Mouse (Mus musculus): Measurements from ENCODE around the gene Cdkn2c.
"Not testable (repeated sequence)": the region's sequence is repeated elsewhere in the genome, so short reads cannot be mapped to it uniquely, and the experiment has no call there.

The Cdkn2c gene

GRCm38 (mm10) chr4:109666461-109667269 lies at the start of gene Cdkn2c:
Gene Cdkn2c, minus strand, starts transcription at chr4:109667189.
- peak; percentile 85 to 86 for DNase-seq (ENCODE audit: low spot score in 2 of 2)

GRCm38 (mm10) chr4:109705349-109705748 lies 38.4 kb upstream of the Cdkn2c start:
- DNase-seq (ENCODE audit: low spot score in 2 of 2) = no peak

GRCm38 (mm10) chr4:109703568-109703967 lies 36.6 kb upstream of the Cdkn2c start:
- no peak for DNase-seq (ENCODE audit: low spot score in 2 of 2)

DNA sequence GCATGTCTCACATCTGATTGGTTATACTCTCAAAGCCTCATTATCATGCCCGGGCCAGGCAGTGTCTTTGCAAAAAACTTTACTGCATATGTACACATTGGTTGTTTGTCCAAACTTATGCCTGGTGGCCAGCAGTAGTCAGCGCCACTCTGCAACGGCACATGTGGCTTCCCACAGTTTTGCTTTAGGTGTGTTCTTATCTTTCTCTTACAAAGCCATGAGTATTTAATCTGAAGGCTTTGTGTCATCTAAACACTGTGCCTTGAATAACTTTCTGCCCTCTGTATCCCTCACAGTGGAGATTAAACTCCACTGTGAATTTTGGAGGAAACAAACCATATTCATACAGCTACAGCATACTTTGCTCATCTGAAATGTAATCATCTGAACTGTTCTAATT lies 33.7 kb upstream of the Cdkn2c start:
- DNase-seq (ENCODE audit: low spot score in 2 of 2) = not testable (repeated sequence)

- DNase-seq (ENCODE audit: low spot score in 2 of 2) = no peak
Measured at GRCm38 (mm10) chr4:109692674-109693073, 25.7 kb upstream of the Cdkn2c start.

- no peak for DNase-seq (ENCODE audit: low spot score in 2 of 2)
Measured at GRCm38 (mm10) chr4:109683561-109683960, 16.6 kb upstream of the Cdkn2c start.

GRCm38 (mm10) chr4:109677221-109677620 lies 10.2 kb upstream of the Cdkn2c start:
- no peak for DNase-seq (ENCODE audit: low spot score in 2 of 2)

DNA sequence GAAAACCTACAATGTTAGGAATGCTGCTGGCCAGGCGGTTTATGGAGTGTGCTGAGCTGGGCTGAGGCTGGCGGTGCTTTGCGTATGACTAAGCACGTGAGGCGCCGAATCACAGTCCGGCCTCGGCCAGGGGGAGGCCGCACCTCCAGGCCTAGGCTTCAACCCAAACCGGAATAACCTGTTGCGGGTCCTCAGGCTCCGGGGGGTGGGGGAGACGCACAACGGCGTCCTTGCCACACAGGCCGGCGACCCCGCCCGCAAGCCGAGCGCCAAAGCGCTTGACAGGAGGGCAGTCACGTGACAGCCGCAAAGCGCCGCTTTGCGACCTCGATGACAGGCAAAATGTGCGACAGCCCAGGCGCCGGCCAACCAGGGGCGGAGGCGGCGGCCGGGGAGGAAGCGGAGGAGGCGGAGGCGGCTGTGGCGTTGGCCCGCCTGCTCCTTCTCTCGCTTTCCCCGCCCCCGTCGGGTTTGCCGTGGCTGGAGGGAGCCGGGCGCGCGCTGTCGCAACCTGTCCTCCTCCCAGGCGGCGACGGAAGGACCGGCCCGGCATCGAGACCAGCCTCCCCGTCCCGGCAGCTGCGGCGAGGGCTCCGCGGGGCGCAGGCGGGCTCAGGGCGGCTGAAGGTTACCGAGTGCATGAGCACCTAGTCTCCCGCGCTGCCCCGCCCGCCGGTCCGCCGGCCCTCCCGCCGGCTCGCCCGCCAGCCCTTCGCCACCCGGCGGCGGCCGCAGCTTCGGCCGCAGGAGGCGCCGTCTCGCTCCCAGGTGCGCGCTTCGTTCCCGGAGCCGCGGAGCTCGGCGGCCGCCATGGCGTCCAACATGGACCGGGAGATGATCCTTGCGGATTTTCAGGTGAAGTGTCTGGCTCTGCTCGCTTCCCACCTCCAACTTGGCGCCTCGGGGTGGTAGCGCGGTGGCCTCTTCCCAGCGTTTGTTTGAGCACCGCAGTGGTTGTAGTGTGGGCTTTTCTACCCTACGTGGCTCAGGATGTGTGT lies 9.5 kb upstream of the Cdkn2c start, which contains the start of gene Faf1:
TSS of gene Faf1 (plus strand) at position 371 of the 998 bp plus-strand sequence.
- DNase-seq (ENCODE audit: low spot score in 2 of 2) = peak; percentile 96 to 98

- DNase-seq (ENCODE audit: low spot score in 2 of 2) = no peak
Measured at GRCm38 (mm10) chr4:109674097-109674496, 7.1 kb upstream of the Cdkn2c start.

GRCm38 (mm10) chr4:109671941-109672340 lies 5.0 kb upstream of the Cdkn2c start:
- no peak for DNase-seq (ENCODE audit: low spot score in 2 of 2)

- no peak for DNase-seq (ENCODE audit: low spot score in 2 of 2)
Measured at GRCm38 (mm10) chr4:109670213-109670612, 3.2 kb upstream of the Cdkn2c start.

DNA sequence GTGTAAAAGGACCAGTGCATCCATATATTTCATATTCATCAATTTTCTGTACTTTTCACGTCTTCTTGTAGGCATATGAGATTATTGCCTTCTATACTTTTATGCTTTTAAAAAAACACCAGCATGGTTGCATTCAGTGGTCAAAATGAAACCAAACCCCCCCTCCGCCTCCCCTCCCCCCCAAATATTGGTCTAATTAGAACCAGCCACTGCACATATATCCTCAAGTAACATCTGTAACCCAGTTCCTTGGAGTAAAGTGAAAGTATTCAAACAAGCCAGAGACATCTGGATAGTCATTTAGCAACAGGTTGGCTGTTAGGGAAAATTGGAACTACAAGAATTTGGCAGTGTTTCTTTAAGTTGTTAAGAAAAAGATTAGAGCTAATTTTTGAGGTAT lies 529 bp upstream of the Cdkn2c start:
- DNase-seq (ENCODE audit: low spot score in 2 of 2) = no peak

- DNase-seq (ENCODE audit: low spot score in 2 of 2) = peak; percentile 46 to 56
Measured at GRCm38 (mm10) chr4:109665982-109666460, 968 bp downstream of the Cdkn2c start.

DNA sequence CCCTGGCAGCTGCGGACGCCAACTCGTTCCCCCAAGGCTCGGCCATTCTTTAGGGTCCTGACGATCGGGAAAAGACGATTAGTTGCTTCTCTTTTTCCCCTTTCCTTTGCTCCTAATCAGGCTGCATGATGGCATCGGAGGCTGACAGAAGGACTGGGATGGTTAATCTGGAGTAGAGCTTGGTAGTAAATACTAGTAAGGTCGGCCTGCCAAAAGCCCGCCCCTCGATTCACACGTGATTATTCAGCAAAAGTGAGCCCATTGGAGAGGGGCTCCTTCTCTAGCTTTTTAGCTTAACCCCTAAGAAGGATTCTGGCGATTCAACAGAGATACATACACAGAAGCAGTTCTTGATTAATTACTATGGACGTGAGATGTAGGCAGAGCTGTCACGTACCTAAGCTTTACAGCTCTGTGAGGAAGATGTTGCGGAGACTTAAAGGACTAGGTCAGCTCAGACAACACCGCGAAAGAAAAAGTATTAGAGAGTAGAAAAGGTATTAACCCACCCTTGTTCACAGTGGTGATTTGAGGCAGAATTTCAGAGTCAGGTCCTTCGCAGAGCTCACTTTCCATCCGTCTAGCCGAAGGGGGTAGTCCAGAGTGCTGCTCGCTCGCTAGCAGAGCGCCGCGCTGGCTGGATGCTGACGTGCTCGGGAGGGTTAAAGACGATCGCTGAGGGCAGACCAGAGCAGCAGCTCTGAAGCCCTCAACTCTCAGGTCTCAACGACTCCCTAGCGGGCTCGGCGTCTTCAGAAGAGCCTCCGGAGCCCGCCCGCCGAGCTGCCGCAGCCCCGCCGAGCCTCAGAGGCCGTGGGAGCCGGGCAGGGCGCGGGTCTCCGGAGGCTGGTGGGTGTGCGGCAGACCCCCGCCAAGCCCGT lies 1.6 kb downstream of the Cdkn2c start:
- peak; percentile 48 to 80 for DNase-seq (ENCODE audit: low spot score in 2 of 2)

DNA sequence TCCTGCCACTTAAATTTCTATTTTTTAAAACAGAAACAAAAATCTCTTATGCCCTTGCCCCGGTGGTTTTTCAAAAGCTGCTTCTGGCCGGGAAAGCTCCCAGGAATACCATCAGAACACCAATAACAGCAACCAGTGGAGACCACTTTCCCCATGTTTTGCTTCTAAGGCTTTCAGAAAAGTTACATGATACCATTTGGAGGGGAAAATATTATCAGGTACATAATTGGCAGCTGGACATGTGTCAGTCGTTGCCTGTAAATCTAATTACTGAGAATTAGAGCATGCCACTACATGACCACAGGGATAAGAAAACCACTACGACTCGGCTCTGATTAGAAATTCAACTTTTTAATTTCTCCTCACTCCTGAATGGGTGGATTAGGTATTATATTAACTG lies 2.9 kb downstream of the Cdkn2c start:
- no peak for DNase-seq (ENCODE audit: low spot score in 2 of 2)

DNA sequence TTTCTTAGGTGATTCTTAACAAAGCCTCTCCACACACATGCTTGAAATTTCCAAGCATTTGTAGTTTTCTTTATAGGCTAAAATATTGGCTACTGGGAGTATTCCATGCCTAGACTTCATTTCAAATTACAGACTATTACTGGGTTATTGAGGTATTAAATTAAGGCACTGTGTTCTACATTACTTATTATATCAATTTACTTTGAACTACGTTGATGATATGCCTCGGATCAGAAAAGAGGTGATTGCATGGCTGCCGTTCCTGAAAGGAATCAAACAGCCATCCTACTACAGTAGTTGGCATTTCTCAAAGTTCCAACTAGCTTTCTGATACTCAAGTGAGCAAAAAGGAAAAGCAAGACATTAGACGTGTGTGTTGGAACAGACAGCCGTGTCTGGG lies 4.7 kb downstream of the Cdkn2c start:
- no peak for DNase-seq (ENCODE audit: low spot score in 2 of 2)

DNA sequence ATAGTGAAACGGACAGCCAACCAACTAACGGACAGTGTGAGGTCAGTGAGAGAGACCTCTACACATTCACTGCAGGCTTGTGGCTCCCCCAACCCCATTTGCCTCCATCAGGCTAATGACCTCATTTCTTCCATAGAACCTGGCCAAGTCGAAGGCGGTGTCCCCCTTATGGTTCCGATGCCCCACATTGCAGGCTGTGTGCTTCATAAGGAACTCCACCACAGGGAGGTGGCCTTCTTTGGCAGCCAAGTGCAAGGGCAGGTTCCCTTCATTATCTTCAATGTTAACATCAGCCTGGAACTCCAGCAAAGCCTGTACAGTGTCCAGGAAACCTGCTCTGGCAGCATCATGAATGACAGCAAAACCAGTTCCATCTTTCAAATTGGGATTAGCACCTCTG lies 5.8 kb downstream of the Cdkn2c start:
- DNase-seq (ENCODE audit: low spot score in 2 of 2) = no peak

DNA sequence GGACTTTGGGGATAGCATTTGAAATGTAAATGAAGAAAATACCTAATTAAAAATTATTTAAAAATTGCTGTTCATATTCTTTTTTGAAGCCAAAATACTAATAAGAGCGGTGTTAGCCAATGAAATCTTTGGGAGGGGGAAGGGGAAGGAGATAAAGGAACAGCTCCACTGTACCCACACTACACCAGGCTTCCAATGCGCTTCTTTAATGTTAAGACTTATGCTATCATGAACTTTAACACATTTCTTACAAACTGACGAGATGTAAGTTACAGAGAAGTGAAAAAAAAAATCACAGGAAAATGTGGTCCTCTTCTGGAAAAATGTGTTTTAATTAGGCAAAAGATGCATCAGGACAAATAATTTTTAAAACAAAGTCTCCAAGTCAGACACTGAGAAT lies 6.4 kb downstream of the Cdkn2c start:
- DNase-seq (ENCODE audit: low spot score in 2 of 2) = no peak

DNA sequence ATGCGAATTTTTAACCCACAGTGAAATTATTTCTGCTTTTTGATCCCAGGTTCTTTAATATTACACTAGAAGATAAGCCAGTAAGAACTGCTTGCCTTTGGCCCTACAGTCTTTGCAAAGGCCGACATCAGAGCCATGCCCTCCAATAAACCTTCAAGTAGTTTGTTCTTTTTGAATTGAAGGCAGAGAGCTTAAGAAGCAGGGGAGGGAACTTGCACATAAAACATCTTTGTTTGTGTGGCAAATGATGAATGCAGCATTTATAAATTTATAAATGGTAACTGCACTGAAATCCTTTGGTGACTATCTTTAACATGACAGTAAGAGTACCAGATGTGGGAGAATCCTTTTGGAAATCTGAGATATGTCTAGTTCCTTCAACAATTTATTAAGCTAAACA lies 7.4 kb downstream of the Cdkn2c start:
- no peak for DNase-seq (ENCODE audit: low spot score in 2 of 2)

DNA sequence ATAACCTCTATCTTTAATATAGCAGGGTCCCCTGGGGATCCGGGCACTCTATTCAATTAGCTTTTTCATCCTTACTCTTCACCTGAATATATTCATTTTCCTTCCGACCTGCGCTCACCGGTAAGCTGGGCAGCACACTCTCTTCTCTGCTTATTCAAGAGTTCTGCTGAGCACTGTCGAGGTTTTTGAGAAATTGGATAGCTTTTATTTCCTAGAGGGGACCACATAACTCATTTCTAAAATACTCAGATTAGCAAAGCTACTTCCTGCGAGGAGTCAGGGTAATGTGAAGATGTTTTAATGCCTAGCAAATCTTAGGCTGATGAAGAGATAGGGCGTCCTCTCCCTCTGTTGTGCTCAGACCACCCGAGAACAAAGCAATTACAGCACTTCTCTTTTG lies 8.2 kb downstream of the Cdkn2c start:
- DNase-seq (ENCODE audit: low spot score in 2 of 2) = no peak

- DNase-seq (ENCODE audit: low spot score in 2 of 2) = no peak
Measured at GRCm38 (mm10) chr4:109657851-109658500, 9.0 kb downstream of the Cdkn2c start.
